Mouse (Mus musculus) erythroblast, embryonic 14.5 days (primary cell): Measurements from ENCODE around the gene Clec4n. TPM values are rescaled to one million over a fixed set of nuclear protein-coding genes. Genes with fewer than 3 reads are reported as not detected.
"Not testable (repeated sequence)": the region's sequence is repeated elsewhere in the genome, so short reads cannot be mapped to it uniquely, and the experiment has no call there.

Source experiments
- H3K27me3 ChIP-seq: 2 replicates; pipeline ENCODE4 v1.6.1; 2012; ENCODE audit warnings: inconsistent platforms; ENCODE audit not compliant: control insufficient read depth
- H3K36me3 ChIP-seq: 2 replicates; pipeline ENCODE4 v1.6.1; 2012; ENCODE audit warnings: mild to moderate bottlenecking, inconsistent platforms; ENCODE audit not compliant: control insufficient read depth
- H3K4me1 ChIP-seq: 2 replicates; pipeline ENCODE4 v1.6.1; 2012; ENCODE audit warnings: inconsistent platforms; ENCODE audit not compliant: control insufficient read depth
- H3K4me3 ChIP-seq: replicated peaks from 2 replicates; pipeline ENCODE3; 2012; ENCODE audit warnings: moderate library complexity, mild to moderate bottlenecking, inconsistent platforms
- H3K9me3 ChIP-seq: 2 replicates; pipeline ENCODE4 v1.6.1; 2012; ENCODE audit warnings: low read length, inconsistent platforms, mixed read lengths; ENCODE audit not compliant: control insufficient read depth
- GATA1 ChIP-seq: IDR thresholded peaks from 2 replicates; pipeline ENCODE4 v1.6.1; 2012; ENCODE audit warnings: low read length, inconsistent platforms, mixed read lengths
- TAL1 ChIP-seq: IDR thresholded peaks from 3 replicates; pipeline ENCODE4 v1.6.1; 2012; ENCODE audit warnings: low read length, inconsistent platforms, mixed read lengths
- polyA plus RNA-seq: library from polyadenylated mRNA; stranded (reverse); fragments of >175 nt; gene quantifications from 2 replicates; pipeline ENCODE4 v1.2.3, GENCODE M21; 2012

Clec4n gene
- 0.20 TPM in 1 of 2 replicates, not detected in the other for polyA plus RNA-seq

- H3K27me3 ChIP-seq, result no peaks in the 10 kb centered on the region
- no peak for TF ChIP-seq GATA1
- TF ChIP-seq TAL1, result no peak
- no peaks in the 10 kb centered on the region for H3K36me3 ChIP-seq
- no peak within 1 kb of the TSS for H3K4me3 ChIP-seq
- no peaks in the 10 kb centered on the region for H3K9me3 ChIP-seq
- H3K4me1 ChIP-seq, result no peaks in the 10 kb centered on the region
Observed at GRCm38 (mm10) chr6:123229644-123230043, at the start of gene Clec4n. Gene Clec4n, plus strand, starts transcription at chr6:123229843.

GRCm38 (mm10) chr6:123184862-123185261 is 44.8 kb upstream of the Clec4n start:
- H3K9me3 ChIP-seq, H3K4me3 ChIP-seq, H3K4me1 ChIP-seq, H3K27me3 ChIP-seq, H3K36me3 ChIP-seq: not testable (repeated sequence)

DNA sequence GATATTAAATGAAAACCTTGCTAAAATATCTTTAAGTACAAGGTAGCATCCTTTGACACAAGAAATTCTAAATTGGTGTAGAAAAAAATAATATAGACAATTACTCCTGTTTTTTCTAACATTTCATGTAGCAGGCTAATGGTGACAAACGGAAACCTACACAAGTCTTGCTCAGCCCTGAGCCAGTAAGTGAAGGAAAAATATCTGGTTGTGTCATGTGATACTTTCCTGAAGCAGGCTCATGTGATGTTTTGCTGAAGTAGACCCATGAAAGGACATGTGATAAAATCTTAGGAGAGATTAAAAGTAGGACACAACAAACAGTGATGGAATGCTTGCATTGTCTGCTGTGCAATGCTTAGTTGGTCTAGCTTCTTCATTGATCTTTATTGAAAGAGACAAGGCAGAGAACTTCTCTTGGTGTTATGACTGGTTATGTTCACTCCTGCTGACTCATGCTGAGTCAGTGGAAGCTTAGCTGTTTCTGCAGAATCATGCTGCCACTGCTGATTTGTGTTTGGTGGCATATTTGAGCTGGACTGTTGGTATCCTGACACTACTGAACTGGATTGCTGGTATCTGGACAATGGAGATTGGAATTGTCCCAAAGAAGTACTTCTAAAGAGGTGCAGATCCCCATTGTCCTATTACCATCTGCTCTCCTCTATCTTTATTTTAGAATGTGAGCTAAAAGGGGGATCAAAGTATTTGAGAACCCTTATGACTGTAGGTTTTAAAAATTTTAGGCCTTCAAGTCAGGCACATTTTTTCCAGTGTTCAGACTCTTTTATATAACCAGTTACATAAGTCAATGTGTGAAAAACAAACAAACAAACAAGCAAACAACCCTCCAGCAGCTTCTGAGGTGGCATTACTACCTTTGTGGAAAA is 22.2 kb upstream of the Clec4n start:
- TF ChIP-seq GATA1 (no peak), TAL1 (no peak)
- no peaks in the 10 kb centered on the region for H3K27me3 ChIP-seq
- no peaks in the 10 kb centered on the region for H3K36me3 ChIP-seq
- no peak overlapping the region for H3K4me3 ChIP-seq
- H3K9me3 ChIP-seq, result no peaks in the 10 kb centered on the region
- peaks cover 22% of the 10 kb centered on the region for H3K4me1 ChIP-seq

DNA sequence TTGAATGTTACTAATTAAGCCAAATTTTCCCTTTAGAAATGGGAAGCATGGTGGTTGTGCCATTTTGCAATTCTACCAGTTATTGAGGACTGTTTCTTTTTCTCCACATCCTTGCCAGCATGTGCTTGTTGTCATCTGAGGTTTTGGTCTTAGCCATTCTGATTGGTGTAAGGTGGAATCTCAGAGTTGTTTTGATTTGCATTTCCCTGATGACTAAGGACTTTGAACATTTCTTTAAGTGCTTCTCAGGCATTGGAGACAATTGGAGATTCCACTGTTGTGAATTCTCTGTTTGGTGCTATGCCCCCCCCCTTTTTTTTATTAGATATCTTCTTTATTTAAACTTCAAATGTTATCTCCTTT is 21.6 kb upstream of the Clec4n start:
- H3K4me3 ChIP-seq, H3K27me3 ChIP-seq, H3K9me3 ChIP-seq, H3K36me3 ChIP-seq: not testable (repeated sequence)
- H3K4me1 ChIP-seq, result peaks cover 22% of the 10 kb centered on the region

GRCm38 (mm10) chr6:123211726-123212125 is 17.9 kb upstream of the Clec4n start:
- Histone ChIP-seq H3K9me3 (no peaks in the 10 kb centered on the region), H3K27me3 (no peaks in the 10 kb centered on the region), H3K4me3 (no peak overlapping the region), H3K4me1 (peaks cover 19% of the 10 kb centered on the region), H3K36me3 (no peaks in the 10 kb centered on the region)
- TF ChIP-seq TAL1, result no peak

- Histone ChIP-seq H3K27me3 (no peaks in the 10 kb centered on the region), H3K9me3 (no peaks in the 10 kb centered on the region), H3K36me3 (no peaks in the 10 kb centered on the region), H3K4me3 (no peak overlapping the region), H3K4me1 (no peaks in the 10 kb centered on the region)
- no peak for TF ChIP-seq TAL1
- no peak for TF ChIP-seq GATA1
Observed at GRCm38 (mm10) chr6:123227519-123228166, 2.0 kb upstream of the Clec4n start.

DNA sequence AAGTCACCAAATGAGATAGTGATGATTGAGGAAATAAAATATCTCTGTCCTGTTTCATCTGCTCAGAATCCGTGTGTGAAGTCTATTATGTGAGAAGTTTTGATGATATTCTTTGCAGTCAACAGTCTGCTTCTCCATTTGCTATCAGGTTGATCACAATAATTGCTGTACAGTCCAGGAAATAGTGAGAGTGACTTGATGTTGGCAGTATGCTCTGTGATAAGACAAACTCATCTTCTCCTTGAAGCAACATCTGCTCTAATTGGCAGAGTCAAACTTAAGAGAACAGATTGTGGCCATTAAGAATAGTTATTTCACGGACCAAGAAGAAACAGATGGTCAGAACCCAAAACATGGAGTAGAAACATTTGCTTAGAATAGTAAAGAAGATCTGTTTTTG is 1.5 kb downstream of the Clec4n start:
- H3K4me1 ChIP-seq, result no peaks in the 10 kb centered on the region
- H3K9me3 ChIP-seq, result no peaks in the 10 kb centered on the region
- H3K36me3 ChIP-seq, result no peaks in the 10 kb centered on the region
- TF ChIP-seq GATA1, result no peak
- no peak for TF ChIP-seq TAL1
- no peaks in the 10 kb centered on the region for H3K27me3 ChIP-seq
- H3K4me3 ChIP-seq, result no peak overlapping the region

DNA sequence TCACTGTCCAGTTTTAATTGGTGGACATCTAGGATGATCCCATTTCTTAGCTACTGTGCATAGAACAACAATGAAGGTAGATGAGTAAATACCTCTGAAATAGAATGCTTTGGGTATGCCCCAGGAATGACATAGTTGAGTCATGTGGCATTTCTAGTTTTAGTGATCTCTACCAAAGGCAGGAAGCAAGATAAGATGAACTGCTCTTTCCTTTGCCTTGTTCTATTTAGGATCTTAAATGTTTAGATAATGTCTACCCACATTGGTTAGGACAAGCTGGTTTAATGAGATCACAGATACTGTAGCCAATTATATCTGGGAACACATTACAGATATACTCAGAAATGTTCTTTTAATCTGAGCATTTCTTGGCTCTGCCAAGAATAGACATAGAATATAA is 7.9 kb downstream of the Clec4n start:
- H3K4me3 ChIP-seq, result no peak overlapping the region
- H3K9me3 ChIP-seq, result no peaks in the 10 kb centered on the region
- H3K36me3 ChIP-seq, result no peaks in the 10 kb centered on the region
- no peaks in the 10 kb centered on the region for H3K27me3 ChIP-seq
- H3K4me1 ChIP-seq, result no peaks in the 10 kb centered on the region
- no peak for TF ChIP-seq GATA1
- no peak for TF ChIP-seq TAL1

DNA sequence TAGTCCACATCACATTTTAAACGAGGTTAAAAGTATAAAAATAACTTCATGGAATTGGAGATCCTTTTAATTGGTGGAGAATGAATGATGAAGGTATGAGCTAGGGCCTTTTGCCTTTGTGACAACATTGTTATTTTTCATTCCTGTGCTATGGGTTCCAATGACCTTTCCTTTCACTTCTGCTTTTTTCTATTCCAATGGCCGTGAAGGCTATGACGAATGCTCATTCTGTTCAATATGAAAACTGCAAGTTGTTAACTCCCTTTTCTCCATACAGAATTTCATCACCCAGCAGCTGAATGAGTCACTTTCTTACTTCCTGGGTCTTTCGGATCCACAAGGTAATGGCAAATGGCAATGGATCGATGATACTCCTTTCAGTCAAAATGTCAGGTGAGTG is 14.6 kb downstream of the Clec4n start:
- TF ChIP-seq TAL1 (no peak), GATA1 (no peak)
- Histone ChIP-seq H3K27me3 (no peaks in the 10 kb centered on the region), H3K36me3 (no peaks in the 10 kb centered on the region), H3K4me3 (no peak overlapping the region), H3K4me1 (no peaks in the 10 kb centered on the region), H3K9me3 (no peaks in the 10 kb centered on the region; the same call in 1 of the 2 replicates)

DNA sequence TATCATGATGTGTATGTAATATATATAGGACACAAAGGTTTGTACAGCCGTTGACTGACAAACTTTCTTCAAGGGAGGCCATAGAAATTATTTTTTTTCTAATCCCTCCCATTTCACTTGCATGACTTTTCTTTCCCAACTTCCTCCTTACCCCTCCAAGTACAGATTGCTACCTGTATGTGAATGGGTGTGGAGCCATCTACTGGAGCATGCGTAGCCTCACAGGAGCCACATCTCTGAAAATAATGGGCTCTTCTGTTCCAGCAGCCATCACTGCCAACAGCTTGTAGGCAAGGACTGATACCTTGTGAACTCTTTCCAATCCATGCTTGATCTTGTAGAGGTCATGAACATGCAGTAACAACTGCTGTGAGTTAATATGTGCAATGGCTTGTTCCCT is 19.2 kb downstream of the Clec4n start:
- not testable (repeated sequence) for H3K4me1 ChIP-seq, H3K36me3 ChIP-seq, H3K9me3 ChIP-seq, H3K27me3 ChIP-seq, H3K4me3 ChIP-seq
